Mouse (Mus musculus) forebrain, embryonic 14.5 days (tissue): ENCODE measurements around the gene Mrgprh. TPM values are rescaled to one million over a fixed set of nuclear protein-coding genes. Genes with fewer than 3 reads are reported as not detected.

Source experiments
- ATAC-seq: fragments of 200-750 bp; cut with Nextera tagmentation; 2 replicates; pipeline ENCODE4 v1.8.0; 2017; ENCODE audit warnings: mild to moderate bottlenecking, moderate library complexity
- DNase-seq: peaks from one replicate; pipeline ENCODE4 v3.0.0-alpha.2; 2015; ENCODE audit warnings: low spot score
- H3K27ac ChIP-seq: fragments of 300-500 bp; sonication (generic); 2 replicates; pipeline ENCODE4 v1.5.1; 2014; ENCODE audit warnings: low read depth, mild to moderate bottlenecking, control low read depth, low read length, moderate library complexity
- H3K27me3 ChIP-seq: fragments of 300-500 bp; sonication (generic); replicated peaks from 2 replicates; pipeline ENCODE4 v1.6.1; 2014; ENCODE audit warnings: low read length, control low read depth, mixed read lengths; ENCODE audit not compliant: control insufficient read depth, insufficient read depth
- H3K36me3 ChIP-seq: fragments of 300-500 bp; sonication (generic); 2 replicates; pipeline ENCODE4 v1.6.1; 2014; ENCODE audit warnings: low read length, control low read depth; ENCODE audit not compliant: control insufficient read depth, insufficient read depth
- H3K4me1 ChIP-seq: fragments of 300-500 bp; sonication (generic); 2 replicates; pipeline ENCODE4 v1.6.1; 2014; ENCODE audit warnings: antibody characterized with exemption, low read length, control low read depth; ENCODE audit not compliant: control insufficient read depth, insufficient read depth
- H3K4me2 ChIP-seq: fragments of 300-500 bp; sonication (generic); 2 replicates; pipeline ENCODE4 v1.6.1; 2014; ENCODE audit warnings: mild to moderate bottlenecking, control low read depth, low read length
- H3K4me3 ChIP-seq: fragments of 300-500 bp; sonication (generic); 2 replicates; pipeline ENCODE4 v1.5.1; 2014; ENCODE audit warnings: low read depth, low read length, control low read depth
- H3K9ac ChIP-seq: fragments of 300-500 bp; sonication (generic); 2 replicates; pipeline ENCODE4 v1.6.1; 2014; ENCODE audit warnings: mild to moderate bottlenecking, low read length, control low read depth, moderate library complexity
- H3K9me3 ChIP-seq: fragments of 300-500 bp; sonication (generic); replicated peaks from 2 replicates; pipeline ENCODE4 v1.6.1; 2016; ENCODE audit warnings: low read length, control low read depth, mixed read lengths; ENCODE audit not compliant: control insufficient read depth
- WGBS: fragments of 180-500 bp; shearing (Covaris S2); extraction: QIAGEN DNeasy Blood & Tissue Kit; methylation state at CpG from one replicate; pipeline ENCODE4 v1.1.7; 2014; 5-methylcytosine and 5-hydroxymethylcytosine counted together
- polyA plus RNA-seq: library from polyadenylated mRNA; unstranded; fragments of >200 nt; fragmentation: Nextera tagmentation; extraction: Ambion mirVana; gene quantifications from 2 replicates; pipeline ENCODE4 v1.2.1, GENCODE M21; 2014

Gene Mrgprh
- polyA plus RNA-seq, 1 experiment from 2014 or later: not detected

DNA sequence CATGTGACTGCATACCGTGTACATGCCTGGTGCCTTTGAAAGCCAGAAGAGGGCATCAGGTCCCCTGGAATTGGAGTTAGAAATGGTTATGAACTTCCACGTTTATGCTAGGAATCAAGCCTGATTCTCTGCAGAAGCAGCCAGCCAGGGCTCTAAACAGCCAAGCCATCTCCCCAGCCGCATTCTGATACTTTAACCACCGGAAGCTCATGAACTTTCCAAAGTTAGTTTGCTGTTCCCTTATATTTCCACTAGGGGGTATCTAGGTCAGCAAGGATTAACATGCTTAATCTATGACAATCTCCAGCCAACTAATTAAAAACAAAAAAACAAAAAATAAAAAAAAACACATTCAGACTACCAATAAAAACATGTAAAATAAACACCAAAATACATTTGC is 17.8 kb upstream of the Mrgprh start:
- WGBS: 42% methylated on average over 4 of the region's 4 CpGs
- peak; percentile 40 for DNase-seq

DNA sequence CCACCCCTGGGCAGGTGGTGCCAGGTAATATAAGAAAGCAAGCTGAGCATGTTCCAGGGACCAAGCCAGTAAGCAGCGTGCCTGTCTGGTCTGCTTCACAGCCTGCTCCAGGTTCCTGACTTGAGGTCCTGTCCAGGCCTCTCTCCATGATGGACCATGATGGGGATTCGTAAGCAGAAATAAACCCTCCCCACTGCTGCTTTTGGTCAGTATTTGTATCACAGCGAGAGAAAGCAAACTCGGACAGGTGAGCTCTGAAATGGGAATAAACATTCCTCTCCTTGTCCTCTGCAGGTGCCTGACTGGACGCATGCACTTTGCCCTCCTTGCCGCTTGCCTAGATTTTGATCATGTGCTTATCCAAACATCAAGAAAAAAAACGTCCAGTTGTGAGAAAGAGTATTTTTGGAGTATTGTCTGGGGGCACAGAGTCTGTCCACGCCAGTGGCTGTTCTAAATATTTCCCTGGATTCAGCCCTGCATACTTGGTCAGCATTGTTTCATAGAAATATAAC is 16.8 kb upstream of the Mrgprh start:
- no peak for ATAC-seq
- H3K4me1 ChIP-seq: no peaks in the 10 kb centered on the region
- no peak overlapping the region for H3K4me3 ChIP-seq
- no peaks in the 10 kb centered on the region for H3K9me3 ChIP-seq
- WGBS: 77% methylated on average over 8 of the region's 8 CpGs
- no peak for DNase-seq
- no peaks in the 10 kb centered on the region for H3K27me3 ChIP-seq
- H3K36me3 ChIP-seq: no peaks in the 10 kb centered on the region
- H3K9ac ChIP-seq: no peak overlapping the region
- no peak overlapping the region for H3K4me2 ChIP-seq
- H3K27ac ChIP-seq: no peak overlapping the region

More for the DNA sequence above, 17.8 kb upstream of the Mrgprh start:
- Histone ChIP-seq H3K9me3 (no peaks in the 10 kb centered on the region), H3K9ac (no peak overlapping the region), H3K27ac (no peak overlapping the region), H3K4me2 (no peak overlapping the region), H3K4me1 (no peaks in the 10 kb centered on the region), H3K4me3 (no peak overlapping the region), H3K36me3 (no peaks in the 10 kb centered on the region), H3K27me3 (no peaks in the 10 kb centered on the region)
- ATAC-seq: no peak

DNA sequence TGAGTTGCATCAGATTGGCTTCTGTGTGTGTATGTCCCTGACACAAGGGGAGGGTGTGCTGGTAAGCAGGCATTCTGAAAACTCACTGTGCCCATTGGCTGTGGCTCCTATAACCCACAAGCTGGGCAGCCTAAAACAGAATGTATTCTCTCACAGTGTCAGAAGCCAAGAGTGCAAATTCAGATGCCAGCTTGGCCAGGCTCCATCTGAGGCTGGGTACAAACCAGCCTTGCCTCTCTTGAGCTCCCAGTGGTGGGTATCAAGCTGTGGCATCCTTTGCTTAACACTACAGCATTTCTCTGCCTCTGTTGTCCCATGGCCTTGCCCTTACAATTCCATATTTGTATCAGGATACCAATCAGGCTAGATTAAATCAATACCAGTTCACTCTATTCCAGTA is 11.7 kb upstream of the Mrgprh start:
- H3K27ac ChIP-seq: no peak overlapping the region
- no peaks in the 10 kb centered on the region for H3K4me1 ChIP-seq
- ATAC-seq (no peak), DNase-seq (no peak)
- no peaks in the 10 kb centered on the region for H3K9me3 ChIP-seq
- no peak overlapping the region for H3K9ac ChIP-seq
- no peaks in the 10 kb centered on the region for H3K27me3 ChIP-seq
- no peak overlapping the region for H3K4me3 ChIP-seq
- no peaks in the 10 kb centered on the region for H3K36me3 ChIP-seq
- no peak overlapping the region for H3K4me2 ChIP-seq

DNA sequence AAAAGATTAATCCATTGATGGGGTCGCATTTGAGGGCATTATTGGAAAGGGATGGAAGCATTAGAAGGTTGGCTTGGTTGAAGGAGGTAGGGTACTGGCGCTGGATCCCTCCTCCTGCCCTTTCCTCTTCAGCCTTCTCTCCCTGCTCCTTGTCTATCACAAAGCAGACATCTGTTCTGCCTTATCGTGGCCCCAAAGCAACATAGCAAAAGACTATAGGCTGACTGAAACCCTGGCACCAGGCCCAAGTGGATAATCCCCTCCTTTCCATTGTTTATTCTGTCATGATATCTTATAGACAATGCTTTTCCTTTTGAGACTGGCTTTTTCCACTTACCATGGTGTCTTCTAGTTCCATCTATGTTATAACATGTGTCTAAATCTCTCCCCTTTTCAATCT is 10.4 kb upstream of the Mrgprh start:
- no peak for ATAC-seq
- no peak overlapping the region for H3K4me2 ChIP-seq
- no peak overlapping the region for H3K9ac ChIP-seq
- H3K27me3 ChIP-seq: no peaks in the 10 kb centered on the region
- H3K4me3 ChIP-seq: no peak overlapping the region
- no peaks in the 10 kb centered on the region for H3K36me3 ChIP-seq
- H3K27ac ChIP-seq: no peak overlapping the region
- no peaks in the 10 kb centered on the region for H3K4me1 ChIP-seq
- 51% methylated on average over 3 of the region's 3 CpGs for WGBS
- no peak for DNase-seq
- no peaks in the 10 kb centered on the region for H3K9me3 ChIP-seq

DNA sequence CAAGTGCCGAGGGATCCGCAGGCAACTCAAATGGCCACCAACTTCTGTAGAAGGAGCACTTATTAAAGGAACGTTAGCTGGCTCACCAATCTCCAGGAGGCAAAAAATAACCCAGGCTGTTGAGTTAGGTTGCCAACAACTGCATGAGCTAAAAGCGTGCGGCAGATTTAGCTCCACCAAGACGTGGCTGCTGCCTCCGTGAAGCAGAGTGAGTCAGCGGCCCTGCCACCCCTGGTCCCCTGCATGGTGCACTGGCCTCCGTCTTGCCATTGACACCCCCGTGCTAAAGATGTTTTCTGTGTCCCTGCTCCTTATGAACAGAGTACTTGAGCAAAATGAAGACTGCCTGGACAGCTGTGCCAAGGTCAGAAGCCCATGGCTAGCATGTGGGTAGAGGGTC is 9.0 kb upstream of the Mrgprh start:
- WGBS: 83% methylated on average over 10 of the region's 10 CpGs
- Histone ChIP-seq H3K4me2 (no peak overlapping the region), H3K27ac (no peak overlapping the region), H3K36me3 (no peaks in the 10 kb centered on the region), H3K4me3 (no peak overlapping the region), H3K4me1 (no peaks in the 10 kb centered on the region), H3K9ac (no peak overlapping the region), H3K27me3 (no peaks in the 10 kb centered on the region), H3K9me3 (no peaks in the 10 kb centered on the region)
- no peak for ATAC-seq
- DNase-seq: no peak

DNA sequence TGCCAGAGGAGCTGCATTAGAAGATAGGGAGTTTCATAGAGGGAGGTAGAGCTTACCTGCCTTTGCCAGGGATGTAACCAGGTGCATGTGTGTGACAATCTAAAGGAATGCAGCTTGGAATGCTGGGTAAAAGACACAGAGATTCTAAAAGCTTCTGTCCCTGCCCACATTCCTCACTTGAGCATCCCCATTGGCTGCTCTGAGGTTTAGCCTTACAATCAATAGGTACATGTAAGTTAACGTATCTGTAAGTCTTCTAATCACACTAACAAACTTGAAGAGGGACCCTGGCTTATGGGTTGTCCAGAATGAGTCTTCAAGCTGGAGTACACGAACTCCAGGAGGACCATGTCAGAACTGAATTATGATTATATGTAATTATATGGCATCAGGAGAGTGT is 7.8 kb upstream of the Mrgprh start, which contains the start of gene Mas1:
TSS of gene Mas1 (minus strand) at position 101 of the 400 bp plus-strand sequence.
- Histone ChIP-seq H3K9ac (no peak within 1 kb of the TSS), H3K9me3 (no peaks in the 10 kb centered on the region), H3K36me3 (no peaks in the 10 kb centered on the region), H3K27me3 (no peaks in the 10 kb centered on the region), H3K27ac (no peak within 1 kb of the TSS), H3K4me3 (no peak within 1 kb of the TSS), H3K4me2 (no peak within 1 kb of the TSS), H3K4me1 (no peaks in the 10 kb centered on the region)
- no peak for ATAC-seq
- no peak for DNase-seq
- WGBS: 75% methylated on average over 2 of the region's 2 CpGs

DNA sequence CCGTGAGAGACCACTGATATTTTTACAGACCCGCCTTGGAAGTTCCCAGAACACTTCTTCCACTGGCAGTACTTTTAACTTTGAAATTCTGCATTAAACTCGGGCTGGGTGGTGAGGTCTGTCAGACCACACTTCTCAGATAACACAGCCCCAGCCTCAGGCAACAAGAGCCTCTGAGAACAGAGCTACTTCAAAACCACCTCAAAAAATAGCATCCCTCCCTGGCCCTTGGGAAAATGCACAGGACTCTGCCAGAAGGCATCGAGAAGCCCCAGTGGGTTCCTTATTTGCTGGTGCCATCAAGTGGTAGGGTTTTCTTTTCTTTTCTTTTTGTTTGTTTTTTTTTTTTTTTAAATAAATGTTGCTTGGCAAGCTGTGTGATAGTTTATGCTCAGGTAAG is 7.2 kb upstream of the Mrgprh start:
- ATAC-seq (no peak), DNase-seq (no peak)
- no peaks in the 10 kb centered on the region for H3K4me1 ChIP-seq

DNA sequence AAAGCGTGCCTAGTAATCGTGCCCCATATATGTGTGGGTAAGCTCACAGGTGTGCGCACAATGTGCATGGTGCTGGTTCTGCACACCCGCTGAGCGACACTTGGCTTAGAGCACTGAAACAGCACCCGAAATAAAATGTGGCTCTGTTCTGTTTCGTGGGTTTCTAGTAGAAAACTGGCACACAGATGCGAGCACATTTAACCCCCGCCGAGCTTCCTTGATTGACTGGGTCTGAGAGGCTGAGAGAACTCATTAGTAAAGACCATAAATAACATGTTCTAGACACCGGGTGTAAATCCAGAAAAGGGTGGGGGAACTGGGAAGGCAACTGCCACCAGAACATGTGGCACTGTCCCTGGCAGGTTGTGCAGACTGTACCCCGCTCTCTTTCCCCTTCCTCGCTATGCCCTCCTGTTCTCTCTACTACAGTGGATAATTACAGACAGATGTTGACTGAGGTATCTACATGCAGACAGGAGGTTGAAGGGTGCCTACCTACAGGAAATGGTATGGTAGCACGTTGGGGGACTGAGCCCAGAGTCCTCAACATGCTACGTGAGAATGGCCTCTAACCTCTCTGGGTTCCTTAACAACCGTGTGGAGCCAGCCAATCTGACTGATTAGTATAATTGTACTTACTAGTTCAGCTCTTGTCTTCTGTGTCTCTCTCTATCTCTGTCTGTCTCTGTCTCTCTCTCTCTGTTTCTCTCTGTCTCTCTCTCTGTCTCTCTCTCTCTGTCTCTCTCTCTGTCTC is 3.4 kb upstream of the Mrgprh start:
- no peak for DNase-seq

More for the DNA sequence above, 7.2 kb upstream of the Mrgprh start:
- Histone ChIP-seq H3K9me3 (no peaks in the 10 kb centered on the region), H3K4me2 (no peak overlapping the region), H3K27me3 (no peaks in the 10 kb centered on the region), H3K9ac (no peak overlapping the region), H3K27ac (no peak overlapping the region), H3K4me3 (no peak overlapping the region), H3K36me3 (no peaks in the 10 kb centered on the region)
- 57% methylated on average over 4 of the region's 4 CpGs for WGBS

DNA sequence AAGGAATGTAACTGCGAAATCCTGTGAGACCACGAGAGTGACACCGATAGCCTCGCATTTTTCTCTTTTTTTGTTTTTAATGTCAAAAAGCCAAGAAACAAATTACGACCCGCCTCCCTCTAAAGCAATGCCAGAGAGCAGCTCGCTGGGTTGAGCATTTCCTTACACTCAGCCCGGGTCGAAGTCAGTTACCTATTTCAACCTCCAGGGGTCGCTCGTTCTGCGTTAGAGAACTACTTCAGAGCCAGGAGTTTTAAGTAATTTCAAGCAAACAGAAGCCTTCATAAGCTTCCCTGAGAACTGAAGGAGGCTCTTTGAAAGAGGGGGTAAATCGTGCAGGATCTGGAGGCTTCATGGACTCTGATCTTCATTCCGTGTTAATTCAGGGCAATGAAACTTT is 4.3 kb downstream of the Mrgprh start:
- no peaks in the 10 kb centered on the region for H3K36me3 ChIP-seq
- 1% methylated on average over 14 of the region's 14 CpGs for WGBS
- peak overlapping the region; percentile 24; the same call in 1 of the 2 replicates for H3K4me2 ChIP-seq
- no peak overlapping the region for H3K27ac ChIP-seq
- no peak overlapping the region for H3K4me3 ChIP-seq
- no peak overlapping the region for H3K9ac ChIP-seq
- ATAC-seq (peak; percentile 62), DNase-seq (peak; percentile 92)
- H3K4me1 ChIP-seq: no peaks in the 10 kb centered on the region
- no peaks in the 10 kb centered on the region for H3K9me3 ChIP-seq
- H3K27me3 ChIP-seq: no peaks in the 10 kb centered on the region

More for the DNA sequence above, 3.4 kb upstream of the Mrgprh start:
- H3K27ac ChIP-seq: no peak overlapping the region
- H3K36me3 ChIP-seq: no peaks in the 10 kb centered on the region
- no peaks in the 10 kb centered on the region for H3K27me3 ChIP-seq
- no peak for ATAC-seq
- no peak overlapping the region for H3K4me3 ChIP-seq
- H3K4me1 ChIP-seq: no peaks in the 10 kb centered on the region
- no peak overlapping the region for H3K4me2 ChIP-seq
- no peaks in the 10 kb centered on the region for H3K9me3 ChIP-seq
- H3K9ac ChIP-seq: no peak overlapping the region
- whole genome bisulfite sequencing: 72% methylated on average over 16 of the region's 16 CpGs
